Mouse (Mus musculus) E14TG2a.4 (cell line): Measurements from ENCODE around the gene Psen1.

Source experiments
- H3K27me3 ChIP-seq: 2 replicates; pipeline ENCODE4 v1.6.1; 2014; ENCODE audit warnings: low read length, control low read depth; ENCODE audit not compliant: insufficient read depth
- H3K36me3 ChIP-seq: 2 replicates; pipeline ENCODE4 v1.6.1; 2014; ENCODE audit warnings: low read length, control low read depth; ENCODE audit not compliant: insufficient read depth
- H3K4me1 ChIP-seq: replicated peaks from 2 replicates; pipeline ENCODE4 v1.6.1; 2014; ENCODE audit warnings: low read depth, low read length, control low read depth
- H3K4me3 ChIP-seq: replicated peaks from 2 replicates; pipeline ENCODE4 v1.5.1; 2014; ENCODE audit warnings: mild to moderate bottlenecking, low read length
- H3K9me3 ChIP-seq: 2 replicates; pipeline ENCODE4 v1.6.1; 2014; ENCODE audit warnings: low read length, control low read depth
- CTCF ChIP-seq: conservative IDR thresholded peaks from 2 replicates; pipeline ENCODE4 v1.5.1; 2014; ENCODE audit warnings: low read length
- NANOG ChIP-seq: IDR thresholded peaks from 2 replicates; pipeline ENCODE4 v1.6.1; 2014; ENCODE audit warnings: borderline replicate concordance, low read length, mixed read lengths
- POU5F1 ChIP-seq: IDR thresholded peaks from 2 replicates; pipeline ENCODE4 v1.6.1; 2014; ENCODE audit warnings: low read length, borderline replicate concordance

Psen1 gene

GRCm38 (mm10) chr12:83738651-83739050 is 50.7 kb downstream of the Psen1 start:
- Histone ChIP-seq H3K9me3 (no peaks in the 10 kb centered on the region), H3K27me3 (no peaks in the 10 kb centered on the region), H3K4me1 (peaks cover 33% of the 10 kb centered on the region), H3K4me3 (no peak overlapping the region), H3K36me3 (peaks cover 29% of the 10 kb centered on the region)
- TF ChIP-seq POU5F1 (no peak), CTCF (no peak), NANOG (no peak)

GRCm38 (mm10) chr12:83741722-83742121 is 53.8 kb downstream of the Psen1 start:
- TF ChIP-seq CTCF: no peak
- TF ChIP-seq POU5F1: no peak
- TF ChIP-seq NANOG: no peak
- no peaks in the 10 kb centered on the region for H3K9me3 ChIP-seq
- peaks cover 14% of the 10 kb centered on the region for H3K4me1 ChIP-seq

GRCm38 (mm10) chr12:83742834-83743233 is 54.9 kb downstream of the Psen1 start:
- Histone ChIP-seq H3K27me3 (no peaks in the 10 kb centered on the region), H3K4me3 (no peak overlapping the region), H3K36me3 (no peaks in the 10 kb centered on the region), H3K4me1 (peaks cover 2% of the 10 kb centered on the region), H3K9me3 (no peaks in the 10 kb centered on the region)
- no peak for TF ChIP-seq POU5F1
- TF ChIP-seq NANOG: no peak
- TF ChIP-seq CTCF: no peak

More at GRCm38 (mm10) chr12:83741722-83742121, 53.8 kb downstream of the Psen1 start:
- Histone ChIP-seq H3K27me3 (no peaks in the 10 kb centered on the region), H3K4me3 (no peak overlapping the region), H3K36me3 (peaks cover 1% of the 10 kb centered on the region; the same call in 1 of the 2 replicates)

GRCm38 (mm10) chr12:83743712-83744111 is 55.8 kb downstream of the Psen1 start:
- Histone ChIP-seq H3K27me3 (no peaks in the 10 kb centered on the region), H3K36me3 (no peaks in the 10 kb centered on the region), H3K4me1 (peaks cover under 1% of the 10 kb centered on the region), H3K4me3 (no peak overlapping the region), H3K9me3 (no peaks in the 10 kb centered on the region)
- TF ChIP-seq CTCF: no peak
- TF ChIP-seq NANOG: no peak
- TF ChIP-seq POU5F1: no peak

GRCm38 (mm10) chr12:83749186-83749585 is 61.2 kb downstream of the Psen1 start:
- Histone ChIP-seq H3K27me3 (no peaks in the 10 kb centered on the region), H3K4me1 (peaks cover 18% of the 10 kb centered on the region), H3K9me3 (no peaks in the 10 kb centered on the region), H3K4me3 (no peak overlapping the region), H3K36me3 (no peaks in the 10 kb centered on the region)
- TF ChIP-seq NANOG (no peak), CTCF (no peak), POU5F1 (no peak)

GRCm38 (mm10) chr12:83752495-83752894 is 64.5 kb downstream of the Psen1 start:
- Histone ChIP-seq H3K36me3 (no peaks in the 10 kb centered on the region), H3K4me3 (no peak overlapping the region), H3K4me1 (peaks cover 18% of the 10 kb centered on the region), H3K9me3 (no peaks in the 10 kb centered on the region), H3K27me3 (no peaks in the 10 kb centered on the region)
- no peak for TF ChIP-seq NANOG
- TF ChIP-seq POU5F1: no peak
- TF ChIP-seq CTCF: no peak

GRCm38 (mm10) chr12:83758735-83759134 is 70.8 kb downstream of the Psen1 start:
- Histone ChIP-seq H3K4me3 (peak overlapping the region; percentile 39; the same call in 1 of the 2 replicates), H3K36me3 (no peaks in the 10 kb centered on the region), H3K9me3 (no peaks in the 10 kb centered on the region), H3K27me3 (peaks cover 16% of the 10 kb centered on the region), H3K4me1 (peaks cover 27% of the 10 kb centered on the region)
- TF ChIP-seq NANOG (no peak), CTCF (no peak), POU5F1 (no peak)

GRCm38 (mm10) chr12:83760201-83760600 is 72.2 kb downstream of the Psen1 start:
- peaks cover 40% of the 10 kb centered on the region for H3K4me1 ChIP-seq
- H3K27me3 ChIP-seq: peaks cover 29% of the 10 kb centered on the region
- H3K9me3 ChIP-seq: no peaks in the 10 kb centered on the region
- no peak overlapping the region for H3K4me3 ChIP-seq
- no peaks in the 10 kb centered on the region for H3K36me3 ChIP-seq
- TF ChIP-seq CTCF (no peak), NANOG (no peak), POU5F1 (no peak)

- no peak for TF ChIP-seq POU5F1
- no peak for TF ChIP-seq CTCF
- TF ChIP-seq NANOG: no peak
- no peak overlapping the region for H3K4me3 ChIP-seq
These were observed 74.8 kb downstream of the Psen1 start for GRCm38 (mm10) chr12:83762706-83763105.

More at GRCm38 (mm10) chr12:83762706-83763105, 74.8 kb downstream of the Psen1 start:
- peaks cover 48% of the 10 kb centered on the region for H3K27me3 ChIP-seq
- H3K9me3 ChIP-seq: no peaks in the 10 kb centered on the region
- no peaks in the 10 kb centered on the region for H3K36me3 ChIP-seq
- H3K4me1 ChIP-seq: peaks cover 43% of the 10 kb centered on the region
